Mouse (Mus musculus) limb, embryonic 10.5 days (tissue): ENCODE data around the gene F2rl2. TPM values are rescaled to one million over a fixed set of nuclear protein-coding genes. Genes with fewer than 3 reads are reported as not detected.

Source experiments
- DNase-seq: peaks from one replicate; pipeline ENCODE4 v3.0.0-alpha.2; 2017; ENCODE audit warnings: low spot score
- H3K27ac ChIP-seq: fragments of 300-500 bp; sonication (generic); 2 replicates; pipeline ENCODE4 v1.5.1; 2016; ENCODE audit warnings: mild to moderate bottlenecking
- H3K27me3 ChIP-seq: fragments of 300-500 bp; sonication (generic); 2 replicates; pipeline ENCODE4 v1.6.1; 2016; ENCODE audit warnings: low read depth, mild to moderate bottlenecking; ENCODE audit not compliant: poor library complexity, severe bottlenecking
- H3K36me3 ChIP-seq: fragments of 300-500 bp; sonication (generic); 2 replicates; pipeline ENCODE4 v1.6.1; 2016; ENCODE audit warnings: mild to moderate bottlenecking, moderate library complexity
- H3K4me1 ChIP-seq: fragments of 300-500 bp; sonication (generic); 2 replicates; pipeline ENCODE4 v1.6.1; 2016
- H3K4me3 ChIP-seq: fragments of 300-500 bp; sonication (generic); 2 replicates; pipeline ENCODE4 v1.5.1; 2016; ENCODE audit warnings: mild to moderate bottlenecking, moderate library complexity
- H3K9me3 ChIP-seq: fragments of 300-500 bp; sonication (generic); replicated peaks from 2 replicates; pipeline ENCODE4 v1.6.1; 2016; ENCODE audit warnings: mild to moderate bottlenecking
- WGBS: fragments of 180-500 bp; shearing (Covaris S2); methylation state at CpG from one replicate; pipeline ENCODE4 v1.1.7; 2016; 5-methylcytosine and 5-hydroxymethylcytosine counted together
- polyA plus RNA-seq: library from polyadenylated mRNA; unstranded; fragments of >200 nt; fragmentation: Nextera tagmentation; extraction: Ambion mirVana; gene quantifications from 2 replicates; pipeline ENCODE4 v1.2.1, GENCODE M21; 2016

F2rl2 gene
- polyA plus RNA-seq, 1 experiment from 2014 or later, result 1.4 TPM

- WGBS, result 90% methylated on average over 9 of the region's 9 CpGs
- Histone ChIP-seq H3K4me1 (no peaks in the 10 kb centered on the region), H3K36me3 (no peaks in the 10 kb centered on the region), H3K27ac (no peak overlapping the region), H3K9me3 (no peaks in the 10 kb centered on the region), H3K4me3 (no peak overlapping the region), H3K27me3 (no peaks in the 10 kb centered on the region)
- no peak for DNase-seq
Measured at GRCm38 (mm10) chr13:95712570-95713268, 16.1 kb downstream of the F2rl2 start.

DNA sequence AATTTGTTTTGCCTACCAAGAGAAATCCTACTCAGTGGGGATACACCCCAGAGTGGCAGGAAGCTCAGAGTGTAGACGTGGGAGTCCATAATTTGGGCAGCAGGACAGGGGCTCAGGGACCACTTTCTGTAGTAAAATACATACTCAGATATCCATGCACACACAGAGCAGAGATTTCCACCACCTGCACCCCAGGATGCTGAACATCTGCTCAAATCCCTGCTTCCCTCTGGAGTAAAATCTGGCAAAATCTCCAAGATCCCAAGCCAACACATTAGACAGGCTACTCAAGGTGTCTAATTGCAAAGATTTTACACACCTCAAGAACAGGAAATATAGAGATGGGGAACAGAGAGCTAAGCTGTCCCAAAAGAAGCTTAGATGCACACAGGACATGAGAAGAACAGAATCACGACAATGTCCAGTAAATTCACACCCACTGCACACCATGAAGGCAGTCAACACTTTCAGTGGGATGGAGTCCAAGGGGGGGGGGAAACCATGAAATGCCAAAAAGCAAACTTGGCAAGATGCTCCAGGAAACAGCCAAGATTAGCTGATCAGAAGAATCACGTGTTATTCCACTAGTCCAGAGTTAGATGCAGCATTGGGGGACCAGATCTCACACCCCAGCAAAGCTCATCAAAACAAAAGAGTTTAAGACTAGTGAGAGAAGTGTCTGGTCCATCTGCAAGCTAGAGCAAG is 17.8 kb downstream of the F2rl2 start:
- no peak overlapping the region for H3K4me3 ChIP-seq
- no peaks in the 10 kb centered on the region for H3K4me1 ChIP-seq
- no peaks in the 10 kb centered on the region for H3K36me3 ChIP-seq
- 77% methylated on average over 3 of the region's 3 CpGs for WGBS
- no peaks in the 10 kb centered on the region for H3K27me3 ChIP-seq
- no peak overlapping the region for H3K27ac ChIP-seq
- DNase-seq, result no peak
- H3K9me3 ChIP-seq, result no peaks in the 10 kb centered on the region

- no peaks in the 10 kb centered on the region for H3K9me3 ChIP-seq
- H3K27me3 ChIP-seq, result no peaks in the 10 kb centered on the region
- H3K4me3 ChIP-seq, result no peak overlapping the region
- H3K27ac ChIP-seq, result no peak overlapping the region
- WGBS, result 84% methylated on average over 4 of the region's 4 CpGs
- H3K36me3 ChIP-seq, result no peaks in the 10 kb centered on the region
- DNase-seq, result no peak
- peaks cover 4% of the 10 kb centered on the region; the same call in 1 of the 2 replicates for H3K4me1 ChIP-seq
Measured at GRCm38 (mm10) chr13:95715356-95715755, 18.7 kb downstream of the F2rl2 start.

DNA sequence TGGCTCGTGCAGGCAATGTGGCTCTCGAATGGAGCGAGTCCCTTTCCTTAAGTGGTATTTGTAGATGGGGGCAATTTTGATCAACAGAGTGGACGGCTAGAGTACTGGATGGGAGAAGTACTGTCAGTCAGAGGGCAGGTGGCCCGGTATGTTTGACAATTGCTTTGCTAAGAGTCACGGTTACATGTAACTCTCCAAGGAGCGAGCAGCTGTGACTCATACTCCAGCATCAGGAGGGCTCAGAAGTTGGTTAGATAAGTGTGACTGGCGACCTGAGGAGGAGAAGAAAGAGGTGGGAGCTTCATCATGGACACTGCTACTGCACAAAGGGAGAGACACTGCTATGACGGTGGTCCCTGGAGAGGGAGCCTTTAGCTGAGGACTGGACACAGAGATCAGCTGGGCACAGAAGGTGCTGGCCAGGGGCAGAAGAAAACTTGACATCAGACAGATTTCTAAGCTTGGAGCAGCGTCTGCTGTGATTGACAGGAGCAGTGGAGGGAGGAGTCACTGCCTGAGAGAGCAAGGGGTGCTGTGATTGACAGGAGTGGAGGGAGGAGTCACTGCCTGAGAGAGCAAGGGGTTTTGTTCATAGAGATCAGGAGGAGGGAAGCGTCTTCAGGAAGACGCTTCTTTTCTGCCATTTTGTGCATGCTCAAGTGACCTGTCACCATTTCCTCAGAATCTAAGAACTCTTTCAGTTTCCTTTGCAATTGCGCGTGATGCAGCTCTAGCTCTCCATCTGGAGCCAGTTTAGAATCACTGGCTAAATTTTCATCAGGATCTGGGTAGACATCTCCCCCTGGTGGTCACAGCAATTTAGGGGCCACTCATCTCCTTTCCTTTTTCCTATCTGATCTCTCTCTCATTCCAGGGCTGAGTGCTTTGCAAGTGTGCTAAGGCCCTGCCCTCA is 22.9 kb downstream of the F2rl2 start:
- 61% methylated on average over 14 of the region's 14 CpGs for WGBS

DNA sequence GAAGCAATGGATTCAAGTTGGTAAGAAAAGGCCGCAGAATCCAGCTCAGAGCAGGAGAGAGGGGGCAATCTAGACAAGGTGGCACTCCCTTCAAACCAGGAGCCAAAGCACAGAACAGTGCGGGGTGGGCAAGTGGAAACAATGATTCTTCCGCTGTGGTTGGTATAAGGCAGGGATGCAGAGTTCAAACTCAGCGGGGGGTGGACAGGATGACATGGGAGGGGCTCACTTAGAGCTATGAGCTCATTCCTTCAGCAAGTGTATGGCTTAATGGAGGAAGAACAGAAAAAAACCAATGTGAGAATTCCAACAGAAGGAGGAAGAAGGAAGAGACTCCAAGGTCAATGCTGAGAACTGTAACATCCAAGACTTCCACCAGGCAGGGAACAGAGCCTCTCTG is 33.8 kb downstream of the F2rl2 start:
- Histone ChIP-seq H3K36me3 (peaks cover 13% of the 10 kb centered on the region; the same call in 1 of the 2 replicates), H3K27me3 (no peaks in the 10 kb centered on the region), H3K27ac (no peak overlapping the region), H3K9me3 (no peaks in the 10 kb centered on the region), H3K4me3 (no peak overlapping the region), H3K4me1 (no peaks in the 10 kb centered on the region)
- 92% methylated on average over 4 of the region's 4 CpGs for WGBS
- DNase-seq, result no peak

More for the DNA sequence above, 22.9 kb downstream of the F2rl2 start:
- Histone ChIP-seq H3K36me3 (no peaks in the 10 kb centered on the region; the same call in 1 of the 2 replicates), H3K4me3 (peak overlapping the region; percentile 15; the same call in 1 of the 2 replicates), H3K27ac (no peak overlapping the region), H3K9me3 (no peaks in the 10 kb centered on the region), H3K27me3 (no peaks in the 10 kb centered on the region), H3K4me1 (peaks cover 4% of the 10 kb centered on the region; the same call in 1 of the 2 replicates)
- DNase-seq, result peak; percentile 77

- DNase-seq, result no peak
- WGBS, result 84% methylated on average over 5 of the region's 5 CpGs
Measured at GRCm38 (mm10) chr13:95739651-95740050, 43.0 kb downstream of the F2rl2 start.

DNA sequence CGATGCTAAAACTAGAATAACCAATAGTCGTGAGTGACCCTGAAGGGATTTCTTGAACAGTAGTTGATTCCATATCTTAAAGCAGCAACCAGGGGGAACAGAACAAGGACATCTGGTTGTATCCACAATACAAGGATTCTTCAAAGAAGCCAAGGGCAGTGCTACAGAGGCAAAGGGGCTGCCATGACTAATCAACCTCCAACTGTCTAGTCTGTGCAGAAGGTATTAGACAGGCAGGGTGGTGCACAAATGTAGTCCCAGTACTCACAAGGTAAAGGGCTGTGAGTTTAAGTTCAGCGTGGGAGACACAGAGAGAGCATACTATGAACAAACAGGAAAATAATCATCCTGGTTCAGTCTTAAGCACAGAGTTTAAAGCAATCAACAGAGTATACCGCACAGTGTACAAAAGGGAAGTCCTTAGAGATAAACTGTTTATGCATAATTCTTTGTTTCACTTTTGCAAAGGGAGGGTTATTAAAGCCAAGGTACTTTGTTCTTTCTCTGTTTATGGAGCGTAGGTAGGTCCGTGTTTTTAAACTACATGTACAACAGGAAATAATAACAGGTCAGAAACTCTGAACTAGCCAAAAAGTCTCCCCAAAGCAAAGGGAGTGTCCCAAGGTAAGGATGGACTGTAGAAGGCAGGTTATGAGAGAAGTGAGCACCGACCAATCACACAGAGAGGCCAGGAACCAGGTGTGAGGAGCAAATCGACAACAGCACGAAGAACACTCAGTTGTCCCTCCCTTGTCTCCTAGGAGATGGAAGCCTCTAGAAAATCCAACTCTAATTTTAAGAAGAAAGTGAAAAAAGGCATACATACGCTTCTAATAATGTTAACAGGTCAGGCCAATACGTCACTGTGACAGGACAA is 45.4 kb downstream of the F2rl2 start:
- 90% methylated on average over 11 of the region's 11 CpGs for whole genome bisulfite sequencing
- no peak overlapping the region for H3K4me3 ChIP-seq
- no peaks in the 10 kb centered on the region for H3K27me3 ChIP-seq
- H3K9me3 ChIP-seq, result no peaks in the 10 kb centered on the region
- H3K36me3 ChIP-seq, result no peaks in the 10 kb centered on the region
- H3K27ac ChIP-seq, result no peak overlapping the region
- peaks cover 19% of the 10 kb centered on the region for H3K4me1 ChIP-seq
- no peak for DNase-seq

More at GRCm38 (mm10) chr13:95739651-95740050, 43.0 kb downstream of the F2rl2 start:
- H3K9me3 ChIP-seq, result no peaks in the 10 kb centered on the region
- no peak overlapping the region for H3K27ac ChIP-seq
- no peaks in the 10 kb centered on the region for H3K27me3 ChIP-seq
- no peak overlapping the region for H3K4me3 ChIP-seq
- peaks cover 19% of the 10 kb centered on the region for H3K4me1 ChIP-seq
- no peaks in the 10 kb centered on the region for H3K36me3 ChIP-seq

DNA sequence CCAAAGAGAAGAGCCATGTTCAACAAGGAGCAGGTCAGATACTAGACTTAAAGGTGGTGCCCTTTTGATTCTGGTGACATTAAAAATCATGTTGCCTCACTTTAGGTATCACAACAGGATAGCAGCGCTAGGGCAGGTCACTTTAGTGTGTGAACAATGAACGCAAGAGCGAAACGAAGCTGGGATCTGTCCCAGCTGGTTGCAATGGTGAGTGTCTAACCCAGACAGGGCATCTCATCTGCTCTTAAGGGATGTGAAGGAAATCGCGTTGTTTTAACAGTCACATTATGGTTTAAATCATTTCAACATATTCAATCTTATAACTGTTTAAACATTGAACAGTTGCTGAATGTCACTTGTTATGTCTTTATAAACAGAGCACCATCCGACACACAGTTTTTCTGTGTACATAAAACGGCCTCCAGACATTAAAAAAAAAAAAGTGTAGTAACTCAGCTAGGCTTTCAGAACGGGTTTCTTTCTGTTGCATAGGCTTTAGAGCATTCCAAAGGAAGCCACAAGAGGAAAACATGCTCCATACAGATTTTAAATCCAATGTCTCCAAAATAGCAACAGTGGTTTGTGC is 46.3 kb downstream of the F2rl2 start:
- DNase-seq, result no peak
- H3K4me1 ChIP-seq, result peaks cover 19% of the 10 kb centered on the region
- no peak overlapping the region for H3K4me3 ChIP-seq
- 87% methylated on average over 9 of the region's 9 CpGs for WGBS
- H3K27me3 ChIP-seq, result no peaks in the 10 kb centered on the region
- H3K9me3 ChIP-seq, result no peaks in the 10 kb centered on the region
- no peak overlapping the region for H3K27ac ChIP-seq
- H3K36me3 ChIP-seq, result no peaks in the 10 kb centered on the region

GRCm38 (mm10) chr13:95745451-95745850 is 48.8 kb downstream of the F2rl2 start:
- Histone ChIP-seq H3K9me3 (no peaks in the 10 kb centered on the region), H3K27me3 (no peaks in the 10 kb centered on the region), H3K36me3 (no peaks in the 10 kb centered on the region), H3K27ac (no peak overlapping the region), H3K4me1 (peaks cover 13% of the 10 kb centered on the region), H3K4me3 (no peak overlapping the region)
- DNase-seq, result no peak
- 92% methylated on average over 4 of the region's 4 CpGs for WGBS

DNA sequence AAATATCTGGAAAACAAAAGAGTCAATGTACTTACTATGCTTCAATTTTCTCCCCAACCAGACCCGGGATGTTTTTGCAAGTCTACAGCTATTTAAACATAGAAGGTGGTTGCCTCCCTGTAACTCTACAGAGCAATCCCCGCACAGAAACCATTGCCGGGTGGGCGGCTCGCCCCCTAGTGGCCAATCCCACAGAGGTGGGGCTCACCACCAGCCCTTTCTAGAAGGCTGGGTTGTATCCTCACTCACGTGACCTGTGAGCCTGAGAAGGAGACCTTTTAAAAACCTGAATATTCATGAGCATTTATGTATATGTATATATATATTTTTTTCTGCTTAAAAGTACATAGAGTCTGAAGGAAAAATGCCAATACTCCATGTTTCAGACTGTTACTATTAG is 49.9 kb downstream of the F2rl2 start:
- H3K4me3 ChIP-seq, result no peak overlapping the region
- no peaks in the 10 kb centered on the region for H3K27me3 ChIP-seq
- WGBS, result 13% methylated on average over 6 of the region's 6 CpGs

DNA sequence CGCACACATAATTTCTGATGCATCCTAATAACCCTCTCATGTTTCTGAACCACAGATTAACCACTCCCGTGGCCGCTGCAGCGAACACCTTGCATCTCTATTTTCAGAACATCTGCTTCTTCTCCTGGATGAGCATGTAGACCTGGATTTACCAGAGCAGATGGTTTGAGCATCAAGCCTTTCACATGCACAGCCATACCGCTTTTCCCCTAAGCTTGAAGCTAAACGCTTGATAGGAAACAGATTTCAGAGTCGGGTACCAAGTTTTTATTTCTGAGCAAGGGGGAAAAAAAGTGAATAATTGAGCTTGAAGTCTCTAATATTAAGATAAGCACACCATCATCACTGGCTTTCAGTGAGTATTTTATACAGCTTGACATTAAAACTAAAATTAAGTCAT is 50.4 kb downstream of the F2rl2 start:
- no peak overlapping the region for H3K4me3 ChIP-seq
- peaks cover 9% of the 10 kb centered on the region; the same call in 1 of the 2 replicates for H3K4me1 ChIP-seq
- no peaks in the 10 kb centered on the region for H3K36me3 ChIP-seq
- no peaks in the 10 kb centered on the region for H3K9me3 ChIP-seq
- no peak for DNase-seq
- H3K27ac ChIP-seq, result no peak overlapping the region
- 83% methylated on average over 7 of the region's 7 CpGs for WGBS
- H3K27me3 ChIP-seq, result no peaks in the 10 kb centered on the region

More for the DNA sequence above, 49.9 kb downstream of the F2rl2 start:
- peak; percentile 80 for DNase-seq
- Histone ChIP-seq H3K27ac (no peak overlapping the region), H3K4me1 (peaks cover 9% of the 10 kb centered on the region; the same call in 1 of the 2 replicates), H3K36me3 (no peaks in the 10 kb centered on the region), H3K9me3 (no peaks in the 10 kb centered on the region)
